In genomic region chr17:8995344-8995743, GRCm38 (mm10) we compare ENCODE assay signal across 13 mouse cellular contexts.
"Had no signal": no experiment of that assay in that cellular context is flagged by ENCODE, and none has a peak within 500 bp of the region (broad histone marks: within the 10 kb centered on the region; RNA-seq: fewer than 3 reads in every experiment).

No protein-coding gene starts in this region.

- H3K4me1 ChIP-seq: kidney, embryonic 15.5 days; limb, embryonic 10.5 days; liver, embryonic 15.5 days; lung, embryonic 15.5 days; midbrain, embryonic 12.5 days had no signal

- ATAC-seq: intestine, embryonic 16.5 days; midbrain, embryonic 16.5 days had no signal

- H3K9me3 ChIP-seq: kidney, embryonic 15.5 days; limb, embryonic 10.5 days; liver, embryonic 15.5 days; lung, embryonic 15.5 days; midbrain, embryonic 12.5 days; neural tube, embryonic 13.5 days had no signal

- H3K9ac ChIP-seq: kidney, embryonic 15.5 days; liver, embryonic 15.5 days; lung, embryonic 15.5 days; midbrain, embryonic 12.5 days; neural tube, embryonic 13.5 days had no signal

- H3K36me3 ChIP-seq: liver, embryonic 15.5 days; lung, embryonic 15.5 days had no signal

- H3K4me3 ChIP-seq: kidney, embryonic 15.5 days; limb, embryonic 10.5 days; liver, embryonic 15.5 days; lung, embryonic 15.5 days; midbrain, embryonic 12.5 days; neural tube, embryonic 13.5 days had no signal

- H3K27ac ChIP-seq: kidney, embryonic 15.5 days; limb, embryonic 10.5 days; liver, embryonic 15.5 days; lung, embryonic 15.5 days; midbrain, embryonic 12.5 days; neural tube, embryonic 13.5 days had no signal

- DNase-seq: kidney, postnatal 14 days; right cerebral cortex, postnatal 4 days; spleen, adult 18-20 months; thymus, adult 2 months; thymus, postnatal 25 days had no signal

- H3K27me3 ChIP-seq: kidney, embryonic 15.5 days; liver, embryonic 15.5 days; lung, embryonic 15.5 days; midbrain, embryonic 12.5 days; neural tube, embryonic 13.5 days had no signal

- H3K4me2 ChIP-seq: kidney, embryonic 15.5 days; liver, embryonic 15.5 days; lung, embryonic 15.5 days; midbrain, embryonic 12.5 days; neural tube, embryonic 13.5 days had no signal
